Mouse (Mus musculus): ENCODE measurements around the gene Stk25. TPM values are rescaled to one million over a fixed set of nuclear protein-coding genes. Genes with fewer than 3 reads are reported as not detected.

The Stk25 gene
- total RNA-seq, 2 experiments from 2014 or later: 382 to 398 TPM

GRCm38 (mm10) chr1:93609762-93610161, 48.7 kb downstream of the Stk25 start:
- no peak for DNase-seq (ENCODE audit: low spot score in 2 of 2)

- DNase-seq (ENCODE audit: low spot score in 2 of 2): no peak
Measured at GRCm38 (mm10) chr1:93608696-93609245, 49.7 kb downstream of the Stk25 start.

- no peak for DNase-seq (ENCODE audit: low spot score in 2 of 2)
Measured at GRCm38 (mm10) chr1:93607090-93608083, 51.1 kb downstream of the Stk25 start.

DNA sequence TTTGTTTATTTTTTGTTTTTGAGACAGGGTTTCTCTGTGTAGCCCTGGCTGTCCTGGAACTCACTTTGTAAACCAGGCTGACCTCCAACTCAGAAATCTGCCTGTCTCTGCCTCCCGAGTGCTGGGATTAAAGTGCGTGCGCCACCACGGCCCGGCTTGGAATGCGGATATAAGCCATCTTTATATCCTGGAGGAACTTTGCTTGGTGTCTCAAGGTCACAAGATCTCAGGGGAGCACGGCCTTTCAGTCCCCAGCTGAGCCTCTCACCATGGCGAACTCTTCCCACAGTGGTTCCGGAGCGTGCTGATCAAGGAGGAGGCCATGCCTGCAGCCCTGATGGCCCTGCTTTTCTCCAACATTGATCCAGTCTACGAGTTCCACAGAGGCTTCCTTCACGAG, 54.5 kb downstream of the Stk25 start:
- no peak for DNase-seq (ENCODE audit: low spot score in 2 of 2)

DNA sequence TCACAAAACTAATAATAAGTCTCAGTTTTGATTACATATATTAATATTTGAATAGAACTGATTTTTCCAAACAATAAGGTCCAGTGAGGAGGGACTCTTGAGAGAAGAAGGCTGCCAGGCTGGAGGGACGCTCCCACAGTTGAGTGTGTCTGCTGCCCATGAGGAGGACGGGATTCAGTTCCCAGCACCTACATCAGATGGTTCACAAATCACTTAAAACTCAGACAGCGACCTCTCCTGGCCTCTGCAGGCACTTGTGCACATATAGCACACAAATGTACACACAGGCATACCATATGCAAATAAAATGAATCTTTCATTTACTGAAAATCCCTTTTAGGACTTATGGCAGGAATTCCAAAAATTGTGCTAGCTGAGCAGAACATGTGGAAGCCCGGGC, 55.5 kb downstream of the Stk25 start:
- DNase-seq (ENCODE audit: low spot score in 2 of 2): no peak

DNA sequence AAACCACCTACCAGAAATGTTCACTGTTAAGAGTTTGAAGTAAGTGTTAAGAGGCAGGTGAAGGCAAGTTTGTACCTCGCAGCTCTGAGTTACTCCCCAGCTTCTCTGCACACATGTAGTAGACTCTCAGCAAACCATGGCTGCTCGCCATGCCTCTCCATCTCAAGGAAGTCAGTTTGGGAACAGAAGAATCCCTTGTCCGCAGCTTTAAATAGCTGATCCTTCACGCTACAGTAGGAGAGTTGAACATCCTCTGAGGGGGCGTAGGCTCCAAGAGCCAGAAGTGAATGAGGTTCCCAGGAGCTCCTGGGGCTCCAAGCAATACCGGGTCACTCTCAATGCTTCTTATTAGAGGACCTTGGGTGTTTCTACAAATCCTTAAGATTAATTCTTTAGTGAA, 62.5 kb downstream of the Stk25 start:
- no peak for DNase-seq (ENCODE audit: low spot score in 2 of 2)

GRCm38 (mm10) chr1:93593960-93594359, 64.5 kb downstream of the Stk25 start:
- DNase-seq (ENCODE audit: low spot score in 2 of 2): no peak

DNA sequence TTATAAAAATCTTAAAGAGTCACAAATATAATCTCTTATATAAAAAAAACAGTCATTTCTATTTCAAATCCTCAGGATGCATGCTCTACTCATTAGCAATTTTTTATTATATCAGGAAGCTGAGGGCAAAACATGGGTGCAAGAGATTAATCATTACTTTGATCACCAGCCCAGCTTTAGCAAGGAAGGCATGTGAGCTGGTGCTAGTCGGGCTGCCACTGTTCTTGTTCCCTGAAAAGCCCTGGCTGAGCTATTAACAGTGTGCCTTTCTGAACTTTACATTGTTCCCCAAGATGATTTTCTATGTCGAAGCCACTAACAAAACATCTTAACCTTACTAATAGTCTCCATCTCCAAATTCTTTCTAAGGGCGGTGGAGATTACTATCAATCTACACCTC, 70.1 kb downstream of the Stk25 start:
- DNase-seq (ENCODE audit: low spot score in 2 of 2): no peak

DNA sequence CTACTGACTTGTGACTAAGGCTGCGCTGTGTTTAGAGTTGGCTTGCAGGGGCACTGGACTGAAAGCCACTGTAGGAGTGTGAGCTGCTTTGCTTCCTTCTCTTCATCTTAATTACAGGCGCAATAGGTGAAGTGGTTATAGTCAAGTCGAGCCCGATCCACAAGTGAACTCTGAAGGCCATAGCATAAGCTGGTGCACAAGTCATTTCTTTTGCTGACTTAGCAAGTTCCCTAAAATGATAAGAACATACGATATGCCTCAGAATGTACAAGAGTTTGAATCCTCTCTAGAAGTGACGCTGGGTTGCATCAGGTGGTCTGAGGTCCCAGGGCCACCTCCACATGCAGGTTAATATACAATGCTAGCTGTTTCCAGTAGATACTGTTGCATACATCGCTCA, 76.9 kb downstream of the Stk25 start:
- no peak for DNase-seq (ENCODE audit: low spot score in 2 of 2)

DNA sequence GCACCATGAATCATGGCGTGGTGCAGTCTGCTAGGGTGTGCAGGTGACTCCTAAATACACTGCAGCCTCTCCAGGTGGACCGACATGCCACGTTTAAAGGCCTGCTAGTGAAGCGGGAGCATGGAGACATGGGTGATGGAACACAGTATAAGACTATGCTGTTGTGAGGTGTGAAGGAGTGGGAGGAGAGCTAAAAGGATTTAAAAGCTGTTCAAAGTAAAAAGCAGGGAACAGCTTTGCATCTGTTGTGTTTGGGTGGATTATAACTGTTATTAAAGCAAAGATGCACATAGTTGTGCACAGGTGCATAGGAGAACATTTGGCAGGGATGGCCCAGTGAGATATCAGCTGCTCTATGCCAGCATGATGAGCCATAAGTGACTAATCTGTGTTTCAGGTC, 80.6 kb downstream of the Stk25 start:
- DNase-seq (ENCODE audit: low spot score in 2 of 2): peak; percentile 20 to 22

- DNase-seq (ENCODE audit: low spot score in 2 of 2): no peak
Measured at GRCm38 (mm10) chr1:93577066-93577465, 81.4 kb downstream of the Stk25 start.

Other genes with a start within 250 kb of the Stk25 start
- gene Hdlbp, start 179.8 kb downstream of the Stk25 start, total RNA-seq (2021): 100 to 1,000 TPM; 157 to 167 TPM
- 10 to 100 TPM in 1 of 2 experiments, 1 to 10 TPM in 1; 10.0 to 11.0 TPM for gene Farp2, start 146.6 kb downstream of the Stk25 start, total RNA-seq (2021)
- 10 to 100 TPM; 32.2 to 42.8 TPM for gene Bok, start 27.0 kb upstream of the Stk25 start, total RNA-seq (2021)
- gene Atg4b, start 92.8 kb upstream of the Stk25 start, total RNA-seq (2021): 10 to 100 TPM; 79.0 to 85.3 TPM
- gene Thap4, start 96.2 kb upstream of the Stk25 start, total RNA-seq (2021): 10 to 100 TPM; 43.5 to 44.2 TPM
- 10 to 100 TPM; 51.1 to 51.7 TPM for gene Dtymk, start 143.3 kb upstream of the Stk25 start, total RNA-seq (2021)
- 10 to 100 TPM; 16.0 TPM for gene Ing5, start 145.3 kb upstream of the Stk25 start, total RNA-seq (2021)
- 10 to 100 TPM; 11.7 to 13.4 TPM for gene D2hgdh, start 166.2 kb upstream of the Stk25 start, total RNA-seq (2021)
- gene Gal3st2, start 202.6 kb upstream of the Stk25 start, total RNA-seq (2021): under 1 TPM in 1 of 2 experiments, not detected in 1; 0.12 TPM